Mouse (Mus musculus): ENCODE data around the gene Surf6.
"Not testable (repeated sequence)": the region's sequence is repeated elsewhere in the genome, so short reads cannot be mapped to it uniquely, and the experiment has no call there.

Gene Surf6

GRCm38 (mm10) chr2:26913416-26914147 lies 10.9 kb upstream of the Surf6 start:
- no peak for DNase-seq (ENCODE audit: low read depth, low spot score)

- no peak for DNase-seq (ENCODE audit: low read depth, low spot score)
These were observed 9.6 kb upstream of the Surf6 start for GRCm38 (mm10) chr2:26912253-26912770.

GRCm38 (mm10) chr2:26910994-26911765 lies 8.5 kb upstream of the Surf6 start:
- peak; percentile 76 for DNase-seq (ENCODE audit: low read depth, low spot score)

GRCm38 (mm10) chr2:26910124-26910993 lies 7.7 kb upstream of the Surf6 start, which contains the start of the genes Med22 and Rpl7a:
Gene Med22 (minus strand): TSS chr2:26910677.
Gene Rpl7a (plus strand): TSS chr2:26910764.
- DNase-seq (ENCODE audit: low read depth, low spot score) = peak; percentile 100

- no peak for DNase-seq (ENCODE audit: low read depth, low spot score)
These were observed 6.7 kb upstream of the Surf6 start for GRCm38 (mm10) chr2:26909387-26909784.

GRCm38 (mm10) chr2:26908710-26909386 lies 6.2 kb upstream of the Surf6 start:
- no peak for DNase-seq (ENCODE audit: low read depth, low spot score)

GRCm38 (mm10) chr2:26907109-26907508 lies 4.4 kb upstream of the Surf6 start:
- DNase-seq (ENCODE audit: low read depth, low spot score) = peak; percentile 50

GRCm38 (mm10) chr2:26906431-26906830 lies 3.8 kb upstream of the Surf6 start:
- DNase-seq (ENCODE audit: low read depth, low spot score) = no peak

- no peak for DNase-seq (ENCODE audit: low read depth, low spot score)
These were observed 3.3 kb upstream of the Surf6 start for GRCm38 (mm10) chr2:26905936-26906335.

- DNase-seq (ENCODE audit: low read depth, low spot score) = no peak
These were observed 632 bp upstream of the Surf6 start for GRCm38 (mm10) chr2:26903311-26903710.

GRCm38 (mm10) chr2:26901834-26902400 lies 762 bp downstream of the Surf6 start:
- DNase-seq (ENCODE audit: low read depth, low spot score) = no peak

GRCm38 (mm10) chr2:26900731-26901130 lies 1.9 kb downstream of the Surf6 start:
- no peak for DNase-seq (ENCODE audit: low read depth, low spot score)

- DNase-seq (ENCODE audit: low read depth, low spot score) = no peak
These were observed 6.8 kb downstream of the Surf6 start for GRCm38 (mm10) chr2:26895898-26896297.

GRCm38 (mm10) chr2:26886170-26886569 lies 16.5 kb downstream of the Surf6 start:
- DNase-seq (ENCODE audit: low read depth, low spot score) = not testable (repeated sequence)

- not testable (repeated sequence) for DNase-seq (ENCODE audit: low read depth, low spot score)
These were observed 17.1 kb downstream of the Surf6 start for GRCm38 (mm10) chr2:26885541-26885940.

GRCm38 (mm10) chr2:26878571-26878970 lies 24.1 kb downstream of the Surf6 start:
- DNase-seq (ENCODE audit: low read depth, low spot score) = no peak

GRCm38 (mm10) chr2:26870666-26871065 lies 32.0 kb downstream of the Surf6 start:
- no peak for DNase-seq (ENCODE audit: low read depth, low spot score)

GRCm38 (mm10) chr2:26864879-26865278 lies 37.8 kb downstream of the Surf6 start, which contains the start of gene Abo:
Gene Abo (minus strand): TSS chr2:26864979.
- DNase-seq (ENCODE audit: low read depth, low spot score) = no peak

- no peak for DNase-seq (ENCODE audit: low read depth, low spot score)
These were observed 39.8 kb downstream of the Surf6 start for GRCm38 (mm10) chr2:26862856-26863255.

GRCm38 (mm10) chr2:26847706-26848105 lies 55.0 kb downstream of the Surf6 start:
- DNase-seq (ENCODE audit: low read depth, low spot score) = peak; percentile 41
